Mouse (Mus musculus): Measurements from ENCODE around the gene Ncoa1.

DNA sequence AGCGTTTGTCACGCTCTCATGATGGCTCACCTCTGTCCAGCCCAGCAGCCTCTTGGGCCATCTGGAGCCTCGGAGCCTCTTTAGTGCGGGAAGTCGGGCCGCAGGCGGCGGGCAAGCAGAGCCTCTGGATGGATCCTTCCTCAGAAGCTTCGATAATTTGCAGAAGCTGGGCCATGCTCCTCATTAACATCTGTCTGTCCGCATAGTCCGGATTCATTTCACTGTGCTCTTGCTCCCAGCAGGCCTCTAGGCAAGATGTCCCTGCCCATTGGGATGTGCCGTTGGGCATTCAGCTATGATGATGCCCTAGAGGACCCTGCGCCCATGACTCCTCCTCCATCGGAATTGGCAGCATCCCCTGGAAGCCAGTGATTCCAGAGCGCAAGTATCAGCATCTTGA lies 239.5 kb downstream of the Ncoa1 start:
- TF ChIP-seq CTCF (IDR thresholded peaks at IDR 0.05; ENCODE audit: low read depth, low read length) = no peak
- TF ChIP-seq POLR2A (IDR thresholded peaks at IDR 0.05; ENCODE audit: extremely low read depth, insufficient read depth, low read length) = no peak

Data from liver, adult 2 months (tissue).